Mouse (Mus musculus) thymus, adult 2 months (tissue): ENCODE data around the gene Arl5a.

Source experiments
- CTCF ChIP-seq: fragments of 200-500 bp; IDR thresholded peaks from 2 replicates; pipeline ENCODE4 v1.5.1; 2012; ENCODE audit warnings: mild to moderate bottlenecking, control low read depth, low read length, moderate library complexity, borderline replicate concordance; ENCODE audit not compliant: control insufficient read depth, poor library complexity, insufficient read depth; ENCODE audit errors: extremely low read depth
- POLR2A ChIP-seq: fragments of 200-500 bp; IDR thresholded peaks from 2 replicates; pipeline ENCODE4 v1.6.1; 2012; ENCODE audit warnings: mild to moderate bottlenecking, low read length, control low read depth, moderate library complexity; ENCODE audit not compliant: control insufficient read depth, poor library complexity, insufficient read depth; ENCODE audit errors: extremely low read depth

DNA sequence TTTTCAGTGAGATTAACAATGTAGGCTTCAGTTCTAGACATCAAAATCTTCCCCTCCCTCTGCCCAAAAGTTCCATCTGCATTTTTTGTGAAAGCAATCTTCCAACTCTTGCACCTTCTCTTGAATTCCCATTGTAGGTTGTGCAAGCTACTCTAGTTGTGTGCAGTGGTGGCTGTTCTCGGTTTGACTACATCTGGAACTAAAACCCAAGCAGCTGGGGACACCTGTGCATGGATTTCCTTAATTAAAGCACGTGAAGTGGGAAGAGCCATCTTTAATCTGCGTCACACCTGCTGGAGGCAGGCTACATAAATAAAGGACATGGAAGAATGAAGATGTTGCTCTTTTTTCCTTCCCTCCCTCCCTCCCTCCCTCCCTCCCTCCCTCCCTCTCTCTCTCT is 34.7 kb downstream of the Arl5a start:
- TF ChIP-seq CTCF, result no peak
- TF ChIP-seq POLR2A, result no peak
